Mouse (Mus musculus): ENCODE results near the gene 2310034C09Rik. TPM values are rescaled to one million over a fixed set of nuclear protein-coding genes. Genes with fewer than 3 reads are reported as not detected.
"Not testable (repeated sequence)": the region's sequence is repeated elsewhere in the genome, so short reads cannot be mapped to it uniquely, and the experiment has no call there.

The 2310034C09Rik gene
- not detected in 2 replicates for polyA plus RNA-seq (2016; fragmentation: Nextera tagmentation; extraction: Ambion mirVana)

DNA sequence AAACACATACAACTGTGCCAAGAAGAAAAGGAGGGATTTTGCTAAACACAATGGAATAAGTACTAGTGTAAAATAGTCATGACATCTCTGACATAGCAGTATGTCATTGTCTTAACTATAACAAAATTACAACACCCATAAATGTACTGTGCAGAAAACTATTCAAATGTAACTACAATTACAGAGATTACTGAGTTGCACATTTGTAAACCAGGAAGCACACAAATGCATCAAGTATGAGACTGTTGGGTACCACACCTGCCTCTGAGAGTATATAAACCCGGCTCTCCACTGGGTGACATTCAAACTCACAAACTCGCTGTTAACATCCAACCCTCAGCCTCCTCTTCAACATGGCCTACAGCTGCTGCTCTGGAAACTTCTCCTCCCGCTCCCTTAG, at the start of gene 2310034C09Rik:
TSS of gene 2310034C09Rik (plus strand) at position 301 of the 400 bp plus-strand sequence.
- DNase-seq (ENCODE audit: low spot score); H3K4me3 ChIP-seq; H3K27ac ChIP-seq; H3K27me3 ChIP-seq (ENCODE audit: insufficient read depth, poor library complexity, severe bottlenecking); H3K36me3 ChIP-seq; H3K4me1 ChIP-seq; H3K9me3 ChIP-seq: not testable (repeated sequence)
- WGBS, result 82% methylated on average over 3 of the region's 3 CpGs

DNA sequence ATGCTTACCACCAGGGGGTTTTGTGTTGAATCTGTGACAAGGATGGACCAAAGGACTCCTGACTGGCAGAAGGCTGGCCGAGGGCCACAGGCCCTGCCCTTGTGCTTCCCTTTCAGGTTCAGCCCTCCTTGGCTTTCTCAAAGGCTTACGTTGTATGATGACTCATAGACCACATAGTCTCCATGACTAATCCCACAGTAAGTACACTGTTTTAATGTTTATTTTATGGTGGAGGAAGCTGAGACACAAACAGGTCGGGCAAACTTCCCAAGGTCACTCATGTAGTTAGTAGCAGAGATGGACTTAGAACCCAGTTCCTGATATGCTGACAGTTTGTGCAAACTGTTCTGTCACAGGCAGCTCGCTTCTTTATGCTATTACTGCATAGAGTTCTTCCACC, 47.9 kb upstream of the 2310034C09Rik start:
- Histone ChIP-seq H3K36me3 (no peaks in the 10 kb centered on the region), H3K27me3 (ENCODE audit: insufficient read depth, poor library complexity, severe bottlenecking) (no peaks in the 10 kb centered on the region), H3K9me3 (no peaks in the 10 kb centered on the region), H3K4me3 (no peak overlapping the region), H3K27ac (no peak overlapping the region), H3K4me1 (no peaks in the 10 kb centered on the region)
- WGBS, result 76% methylated on average over 4 of the region's 4 CpGs
- no peak for DNase-seq (ENCODE audit: low spot score)

DNA sequence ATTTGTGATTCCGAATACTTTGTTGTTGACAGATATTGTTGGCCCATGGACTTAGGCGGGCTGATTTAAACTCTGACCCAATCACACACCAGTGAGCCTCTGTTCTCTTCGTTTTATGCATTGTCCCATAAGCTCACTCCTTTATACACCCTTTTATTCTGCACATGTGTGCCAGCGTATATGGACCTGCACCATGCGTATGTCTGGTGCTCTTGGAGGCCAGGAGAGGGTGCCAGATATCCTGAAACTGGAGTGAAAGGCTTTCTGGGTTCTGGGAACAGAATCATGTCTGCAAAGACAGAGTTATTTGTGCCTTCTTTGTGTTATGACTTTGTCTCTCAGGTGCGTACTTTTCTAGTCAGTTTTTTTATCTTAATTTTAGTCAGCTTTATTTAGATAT, 47.4 kb upstream of the 2310034C09Rik start:
- Histone ChIP-seq H3K36me3 (no peaks in the 10 kb centered on the region), H3K27ac (no peak overlapping the region), H3K4me1 (no peaks in the 10 kb centered on the region), H3K9me3 (no peaks in the 10 kb centered on the region), H3K4me3 (no peak overlapping the region), H3K27me3 (ENCODE audit: insufficient read depth, poor library complexity, severe bottlenecking) (no peaks in the 10 kb centered on the region)
- 81% methylated on average over 6 of the region's 6 CpGs for WGBS
- no peak for DNase-seq (ENCODE audit: low spot score)

DNA sequence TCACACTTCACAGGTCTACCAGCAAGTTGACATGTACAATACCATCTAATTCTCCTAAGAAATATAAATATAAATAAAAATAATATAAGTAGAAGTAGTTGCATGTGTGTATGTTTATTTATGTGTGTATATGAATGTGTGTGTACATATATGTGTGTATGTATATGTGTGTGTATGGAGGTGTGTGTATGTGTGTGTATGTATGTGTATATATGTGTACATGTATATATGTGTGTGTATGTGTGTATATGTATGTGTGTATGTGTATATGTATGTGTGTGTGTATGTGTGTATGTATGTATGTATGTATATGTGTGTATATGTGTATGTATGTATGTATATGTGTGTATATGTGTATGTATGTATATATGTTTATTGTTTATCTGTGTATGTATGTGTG, 42.1 kb upstream of the 2310034C09Rik start:
- Histone ChIP-seq H3K27me3 (ENCODE audit: insufficient read depth, poor library complexity, severe bottlenecking) (no peaks in the 10 kb centered on the region), H3K4me1 (no peaks in the 10 kb centered on the region), H3K9me3 (no peaks in the 10 kb centered on the region), H3K27ac (no peak overlapping the region), H3K36me3 (no peaks in the 10 kb centered on the region), H3K4me3 (no peak overlapping the region)
- no peak for DNase-seq (ENCODE audit: low spot score)

DNA sequence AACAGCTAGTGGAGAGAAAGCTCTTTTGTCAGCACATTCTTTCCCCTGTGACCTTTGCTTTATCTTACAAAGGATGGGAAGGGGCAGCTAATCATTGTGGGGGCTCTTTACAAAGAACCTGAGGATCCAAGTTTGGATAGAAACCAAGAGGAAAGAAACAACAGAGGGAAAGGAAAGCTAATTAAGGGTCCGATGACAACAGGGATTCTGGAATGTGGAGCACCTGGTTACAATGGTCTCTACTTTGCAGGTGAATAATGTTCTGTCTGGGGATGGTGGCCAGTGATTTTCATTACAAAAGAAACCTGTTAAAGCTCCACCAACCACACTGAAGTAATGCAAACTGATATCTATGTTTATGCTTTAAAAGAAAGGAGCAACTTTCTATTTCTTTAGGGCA, 38.6 kb upstream of the 2310034C09Rik start:
- WGBS, result 37% methylated on average over 1 of the region's 1 CpGs
- Histone ChIP-seq H3K4me3 (no peak overlapping the region), H3K9me3 (no peaks in the 10 kb centered on the region), H3K27me3 (ENCODE audit: insufficient read depth, poor library complexity, severe bottlenecking) (no peaks in the 10 kb centered on the region), H3K4me1 (no peaks in the 10 kb centered on the region), H3K27ac (no peak overlapping the region), H3K36me3 (no peaks in the 10 kb centered on the region)
- no peak for DNase-seq (ENCODE audit: low spot score)

DNA sequence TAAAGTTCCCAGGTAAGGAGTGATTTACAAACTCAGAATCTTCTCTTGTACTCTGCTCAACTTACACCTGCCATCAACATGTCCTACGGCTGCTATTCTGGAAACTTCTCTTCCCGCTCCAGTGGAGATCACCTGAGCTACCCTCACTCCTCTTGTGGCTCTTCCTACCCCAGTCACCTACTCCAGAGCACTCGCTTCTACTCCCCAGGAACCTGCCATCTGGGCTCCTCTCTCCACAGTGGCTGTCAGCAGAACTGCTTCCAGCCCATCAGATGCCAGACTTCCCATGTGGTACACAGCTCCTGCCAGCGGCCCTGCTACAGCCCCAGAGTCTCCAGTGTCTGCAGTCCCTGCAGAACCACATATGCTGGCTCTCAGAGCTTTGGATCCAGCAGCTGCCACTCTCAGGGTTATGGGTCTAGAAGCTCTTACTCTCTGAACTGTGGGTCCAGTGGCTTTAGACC, 29.8 kb upstream of the 2310034C09Rik start, which contains the start of gene Krtap13-1:
TSS of gene Krtap13-1 (plus strand) at position 51 of the 464 bp plus-strand sequence.
- WGBS, result 65% methylated on average over 4 of the region's 4 CpGs
- H3K27me3 ChIP-seq (ENCODE audit: insufficient read depth, poor library complexity, severe bottlenecking), result no peaks in the 10 kb centered on the region
- no peak within 1 kb of the TSS for H3K27ac ChIP-seq
- H3K9me3 ChIP-seq, result no peaks in the 10 kb centered on the region
- H3K36me3 ChIP-seq, result no peaks in the 10 kb centered on the region
- H3K4me1 ChIP-seq, result no peaks in the 10 kb centered on the region
- DNase-seq (ENCODE audit: low spot score), result no peak
- no peak within 1 kb of the TSS for H3K4me3 ChIP-seq

DNA sequence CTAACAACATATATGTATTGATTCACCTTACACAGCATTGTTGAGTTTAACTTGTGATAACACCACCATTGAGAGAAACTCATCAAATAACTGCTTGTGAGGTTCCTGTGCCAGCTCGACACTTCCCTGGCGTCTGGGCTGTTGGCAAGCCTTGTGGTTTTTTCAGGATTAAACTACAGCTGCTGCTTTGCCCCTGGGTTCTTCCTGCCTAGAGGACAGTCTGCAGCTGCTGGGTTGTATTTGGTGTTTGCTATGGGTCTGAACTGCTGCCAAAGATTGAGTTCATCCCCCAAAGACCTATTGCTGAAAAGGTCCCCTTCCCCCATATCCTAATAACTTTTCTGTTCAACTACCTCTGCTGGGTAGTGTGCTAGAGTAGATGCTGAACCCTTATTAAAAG, 23.3 kb upstream of the 2310034C09Rik start:
- Histone ChIP-seq H3K4me1 (no peaks in the 10 kb centered on the region), H3K36me3 (no peaks in the 10 kb centered on the region), H3K4me3 (no peak overlapping the region), H3K27ac (no peak overlapping the region), H3K27me3 (ENCODE audit: insufficient read depth, poor library complexity, severe bottlenecking) (no peaks in the 10 kb centered on the region), H3K9me3 (no peaks in the 10 kb centered on the region)
- DNase-seq (ENCODE audit: low spot score), result no peak
- WGBS, result 68% methylated on average over 2 of the region's 2 CpGs

DNA sequence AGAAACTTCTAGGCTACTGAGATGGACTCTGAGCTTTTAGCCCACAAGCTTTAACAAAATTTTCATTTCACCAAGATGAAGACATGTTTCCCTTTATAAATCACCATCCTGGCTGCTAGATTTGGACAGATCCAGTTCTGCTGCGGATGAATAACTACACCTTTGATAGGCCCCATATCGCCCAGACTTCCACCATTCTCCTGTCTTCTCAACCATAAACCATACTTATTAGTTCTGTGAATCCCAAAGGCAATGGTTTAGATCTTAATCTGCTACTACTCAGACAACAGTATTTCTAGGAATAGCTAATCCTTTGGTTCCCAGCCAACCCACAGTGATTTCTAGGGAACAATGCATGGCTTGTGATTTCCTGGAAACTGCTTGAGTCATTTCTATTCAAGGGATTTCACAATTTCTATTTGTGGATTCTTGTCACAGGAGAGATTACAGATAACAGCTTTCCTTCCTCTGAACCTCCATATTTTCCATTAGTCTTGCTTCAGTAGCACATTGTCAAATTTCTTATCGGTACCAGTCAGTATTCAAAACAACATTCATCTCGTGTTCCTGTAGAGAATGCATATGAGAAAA, 13.8 kb upstream of the 2310034C09Rik start:
- H3K4me3 ChIP-seq, result no peak overlapping the region
- no peak for DNase-seq (ENCODE audit: low spot score)
- H3K4me1 ChIP-seq, result no peaks in the 10 kb centered on the region
- H3K27me3 ChIP-seq (ENCODE audit: insufficient read depth, poor library complexity, severe bottlenecking), result no peaks in the 10 kb centered on the region
- WGBS, result 71% methylated on average over 4 of the region's 4 CpGs
- no peaks in the 10 kb centered on the region for H3K9me3 ChIP-seq
- H3K27ac ChIP-seq, result no peak overlapping the region
- no peaks in the 10 kb centered on the region for H3K36me3 ChIP-seq

DNA sequence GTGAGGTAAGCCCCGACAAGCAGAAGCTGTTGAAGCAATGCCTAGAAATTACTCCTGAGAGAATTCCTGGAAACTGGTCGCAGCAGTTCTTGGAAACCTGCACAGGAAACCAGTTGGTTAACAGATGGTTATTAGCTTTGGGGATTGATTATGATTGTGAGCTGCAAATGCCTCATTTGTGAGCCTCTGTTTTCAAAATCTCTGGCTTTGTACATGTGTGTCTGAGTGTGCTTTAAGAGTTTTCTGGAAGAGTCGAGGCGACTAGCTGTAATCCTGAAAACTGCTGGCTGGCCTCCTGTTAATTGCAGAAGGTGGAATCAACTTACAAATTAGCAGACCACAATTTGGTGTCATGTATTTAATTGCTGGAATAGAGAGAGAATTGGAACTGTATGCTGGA, 10.7 kb upstream of the 2310034C09Rik start:
- Histone ChIP-seq H3K36me3 (no peaks in the 10 kb centered on the region), H3K9me3 (no peaks in the 10 kb centered on the region)
- 81% methylated on average over 4 of the region's 4 CpGs for WGBS

DNA sequence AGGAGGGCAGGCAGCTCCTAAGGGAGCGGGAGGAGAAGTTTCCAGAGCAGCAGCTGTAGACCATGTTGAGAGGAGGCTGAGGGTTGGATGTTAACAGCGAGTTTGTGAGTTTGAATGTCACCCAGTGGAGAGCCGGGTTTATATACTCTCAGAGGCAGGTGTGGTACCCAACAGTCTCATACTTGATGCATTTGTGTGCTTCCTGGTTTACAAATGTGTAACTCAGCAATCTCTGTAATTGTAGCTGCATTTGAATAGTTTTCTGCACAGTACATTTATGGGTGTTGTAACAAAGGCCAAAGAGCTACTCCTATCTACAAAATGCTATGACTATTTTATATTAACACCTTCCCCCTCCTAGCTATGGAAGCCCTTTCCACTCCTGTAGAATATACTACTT, 7.1 kb upstream of the 2310034C09Rik start, which contains the start of gene Krtap13:
TSS of gene Krtap13 (minus strand) at position 101 of the 400 bp plus-strand sequence.
- not testable (repeated sequence) for H3K27me3 ChIP-seq (ENCODE audit: insufficient read depth, poor library complexity, severe bottlenecking); H3K4me3 ChIP-seq; DNase-seq (ENCODE audit: low spot score); H3K27ac ChIP-seq; H3K9me3 ChIP-seq; H3K4me1 ChIP-seq; H3K36me3 ChIP-seq
- WGBS, result 84% methylated on average over 3 of the region's 3 CpGs

More for the DNA sequence above, 10.7 kb upstream of the 2310034C09Rik start:
- no peak overlapping the region for H3K27ac ChIP-seq
- no peak overlapping the region for H3K4me3 ChIP-seq
- H3K27me3 ChIP-seq (ENCODE audit: insufficient read depth, poor library complexity, severe bottlenecking), result no peaks in the 10 kb centered on the region
- DNase-seq (ENCODE audit: low spot score), result no peak
- H3K4me1 ChIP-seq, result no peaks in the 10 kb centered on the region

DNA sequence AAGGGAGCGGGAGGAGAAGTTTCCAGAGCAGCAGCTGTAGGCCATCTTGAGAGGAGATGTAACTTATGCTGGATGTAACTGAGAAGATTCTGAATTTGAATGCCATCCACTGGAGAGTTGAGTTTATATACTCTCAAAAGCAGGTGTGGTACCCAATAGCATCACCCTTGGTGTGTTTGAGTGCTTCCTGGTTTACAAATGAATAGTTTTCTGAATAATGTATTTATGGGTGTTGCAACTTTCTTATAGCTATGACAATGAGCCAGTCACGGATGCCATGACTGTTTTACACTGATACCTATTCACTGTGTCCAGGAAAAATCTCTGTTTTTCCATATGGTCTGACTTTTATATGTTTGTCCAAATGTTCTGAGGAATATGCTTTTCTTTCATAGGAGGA, 15.5 kb downstream of the 2310034C09Rik start, which contains the start of gene 2310057N15Rik:
TSS of gene 2310057N15Rik (minus strand) at position 101 of the 400 bp plus-strand sequence.
- Histone ChIP-seq H3K27me3 (ENCODE audit: insufficient read depth, poor library complexity, severe bottlenecking) (no peaks in the 10 kb centered on the region), H3K4me3 (no peak within 1 kb of the TSS), H3K36me3 (no peaks in the 10 kb centered on the region), H3K9me3 (no peaks in the 10 kb centered on the region), H3K4me1 (no peaks in the 10 kb centered on the region), H3K27ac (no peak within 1 kb of the TSS)
- no peak for DNase-seq (ENCODE audit: low spot score)
- WGBS, result 66% methylated on average over 2 of the region's 2 CpGs

DNA sequence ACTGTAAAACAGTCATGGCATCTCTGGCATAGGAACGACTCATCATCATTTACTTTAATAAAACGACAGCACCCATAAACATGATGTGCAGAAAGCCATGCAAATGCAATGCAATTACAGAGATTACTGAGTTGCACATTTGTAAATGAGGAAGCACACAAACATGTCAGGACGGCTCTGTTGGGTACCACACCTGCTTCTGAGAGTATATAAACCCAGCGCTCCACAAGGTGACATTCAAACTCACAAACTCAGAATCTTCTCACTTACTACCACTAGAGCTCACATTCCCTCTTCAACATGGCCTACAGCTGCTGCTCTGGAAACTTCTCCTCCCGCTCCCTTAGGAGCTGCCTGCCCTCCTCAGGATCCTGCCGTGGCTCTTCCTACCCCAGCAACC, 18.9 kb downstream of the 2310034C09Rik start, which contains the start of gene Gm5965:
TSS of gene Gm5965 (plus strand) at position 301 of the 400 bp plus-strand sequence.
- no peak within 1 kb of the TSS for H3K4me3 ChIP-seq
- H3K4me1 ChIP-seq, result no peaks in the 10 kb centered on the region
- H3K27me3 ChIP-seq (ENCODE audit: insufficient read depth, poor library complexity, severe bottlenecking), result no peaks in the 10 kb centered on the region
- WGBS, result 82% methylated on average over 6 of the region's 6 CpGs
- no peaks in the 10 kb centered on the region for H3K9me3 ChIP-seq
- no peak for DNase-seq (ENCODE audit: low spot score)
- H3K36me3 ChIP-seq, result no peaks in the 10 kb centered on the region
- no peak within 1 kb of the TSS for H3K27ac ChIP-seq

DNA sequence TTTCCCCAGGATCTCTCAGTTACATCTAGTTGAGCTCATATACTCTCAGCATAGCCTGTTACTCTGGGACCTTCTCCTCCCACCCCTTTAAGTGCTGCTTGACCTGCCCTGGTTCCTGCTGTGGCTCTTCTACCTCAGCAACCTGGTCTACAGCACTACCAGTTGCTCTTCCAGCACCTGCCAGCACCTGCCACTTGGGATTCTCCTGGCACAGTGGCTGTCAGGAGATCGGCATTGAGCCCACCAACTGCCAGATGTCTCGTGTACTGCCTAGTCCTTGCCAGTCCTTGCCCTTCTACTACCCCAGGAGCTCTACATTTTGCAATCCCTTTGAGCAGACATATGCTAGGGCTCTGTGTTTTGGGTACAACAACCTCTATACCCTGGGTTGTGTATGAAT, 28.1 kb downstream of the 2310034C09Rik start:
- no peak for DNase-seq (ENCODE audit: low spot score)
- no peak overlapping the region for H3K27ac ChIP-seq
- H3K4me1 ChIP-seq, result no peaks in the 10 kb centered on the region
- no peaks in the 10 kb centered on the region for H3K27me3 ChIP-seq (ENCODE audit: insufficient read depth, poor library complexity, severe bottlenecking)
- no peaks in the 10 kb centered on the region for H3K9me3 ChIP-seq
- no peak overlapping the region for H3K4me3 ChIP-seq
- 76% methylated on average over 2 of the region's 2 CpGs for whole genome bisulfite sequencing
- no peaks in the 10 kb centered on the region for H3K36me3 ChIP-seq

Data from heart, embryonic 10.5 days (tissue).